Mouse (Mus musculus) myocyte (in vitro differentiated cells): ENCODE results near the gene Gm3854. TPM values are rescaled to one million over a fixed set of nuclear protein-coding genes. Genes with fewer than 3 reads are reported as not detected.
"Not testable (repeated sequence)": the region's sequence is repeated elsewhere in the genome, so short reads cannot be mapped to it uniquely, and the experiment has no call there.

ENCODE experiments used
- H3K27me3 ChIP-seq: one replicate; pipeline ENCODE4 v1.6.1; 2011; ENCODE audit not compliant: control insufficient read depth, insufficient read depth, insufficient read length
- H3K36me3 ChIP-seq: one replicate; pipeline ENCODE4 v1.6.1; 2011; ENCODE audit not compliant: control insufficient read depth, insufficient read depth
- H3K4me2 ChIP-seq: one replicate; pipeline ENCODE4 v1.6.1; 2011; ENCODE audit warnings: low read depth, control low read depth
- H3K4me3 ChIP-seq: one replicate; pipeline ENCODE4 v1.5.1; 2011; ENCODE audit warnings: mild to moderate bottlenecking, control low read depth, moderate library complexity
- H3K79me2 ChIP-seq: one replicate; pipeline ENCODE4 v1.6.1; 2011; ENCODE audit not compliant: control insufficient read depth, insufficient read depth
- H3ac ChIP-seq: one replicate; pipeline ENCODE4 v1.6.1; 2011; ENCODE audit not compliant: control insufficient read depth, insufficient read length
- CEBPB ChIP-seq: IDR thresholded peaks from 2 replicates; pipeline ENCODE4 v1.6.1; 2011; ENCODE audit warnings: mild to moderate bottlenecking, moderate library complexity; ENCODE audit not compliant: poor library complexity, insufficient read depth, severe bottlenecking
- E2F4 ChIP-seq: IDR thresholded peaks from one replicate; pipeline ENCODE4 v1.6.1; 2011; ENCODE audit warnings: mild to moderate bottlenecking, control low read depth, moderate library complexity; ENCODE audit not compliant: insufficient read depth
- MAX ChIP-seq: IDR thresholded peaks from one replicate; pipeline ENCODE4 v1.6.1; 2011; ENCODE audit warnings: low read depth, mild to moderate bottlenecking, control low read depth
- MYOD1 ChIP-seq, 3 experiments: IDR thresholded peaks; one replicate each; pipeline ENCODE4 v1.6.1; 2011; ENCODE audit warnings: control low read depth in 2 of 3, low read depth in 2 of 3, mild to moderate bottlenecking in 2 of 3, moderate library complexity in 1 of 3; ENCODE audit not compliant: insufficient read length in 2 of 3, control insufficient read depth in 1 of 3
- MYOG ChIP-seq, 3 experiments: IDR thresholded peaks; one replicate each; pipeline ENCODE4 v1.6.1; 2011; ENCODE audit warnings: control low read depth in 2 of 3, low read depth in 2 of 3, mild to moderate bottlenecking in 2 of 3; ENCODE audit not compliant: insufficient read length in 2 of 3, control insufficient read depth in 1 of 3, insufficient read depth in 1 of 3
- POLR2A ChIP-seq: IDR thresholded peaks from one replicate; pipeline ENCODE4 v1.6.1; 2011; ENCODE audit warnings: low read depth, mild to moderate bottlenecking, control low read depth, moderate library complexity; ENCODE audit not compliant: insufficient read length
- POLR2AphosphoS2 ChIP-seq: IDR thresholded peaks from one replicate; pipeline ENCODE4 v1.6.1; 2011; ENCODE audit warnings: low read depth, control low read depth; ENCODE audit not compliant: insufficient read length
- REST ChIP-seq: IDR thresholded peaks from one replicate; pipeline ENCODE4 v1.6.1; 2011; ENCODE audit warnings: mild to moderate bottlenecking, control low read depth, moderate library complexity; ENCODE audit not compliant: insufficient read depth, insufficient read length
- SRF ChIP-seq: IDR thresholded peaks from one replicate; pipeline ENCODE4 v1.6.1; 2011; ENCODE audit warnings: low read depth; ENCODE audit not compliant: control insufficient read depth, insufficient read length
- TCF12 ChIP-seq: IDR thresholded peaks from one replicate; pipeline ENCODE4 v1.6.1; 2011; ENCODE audit warnings: mild to moderate bottlenecking, control low read depth; ENCODE audit not compliant: poor library complexity, insufficient read depth, severe bottlenecking
- TCF3 ChIP-seq: IDR thresholded peaks from one replicate; pipeline ENCODE4 v1.6.1; 2011; ENCODE audit warnings: low read depth, control low read depth; ENCODE audit not compliant: insufficient read length
- USF1 ChIP-seq: IDR thresholded peaks from one replicate; pipeline ENCODE4 v1.6.1; 2011; ENCODE audit warnings: low read depth, mild to moderate bottlenecking, control low read depth, moderate library complexity
- polyA plus RNA-seq: library from polyadenylated mRNA; unstranded; fragments of >200 nt; fragmentation: generic; extraction: Trizol; gene quantifications from one replicate; pipeline ENCODE4 v1.2.1, GENCODE M21; 2012; ENCODE audit warnings: missing spikeins

The Gm3854 gene
- polyA plus RNA-seq, result 0.11 TPM

DNA sequence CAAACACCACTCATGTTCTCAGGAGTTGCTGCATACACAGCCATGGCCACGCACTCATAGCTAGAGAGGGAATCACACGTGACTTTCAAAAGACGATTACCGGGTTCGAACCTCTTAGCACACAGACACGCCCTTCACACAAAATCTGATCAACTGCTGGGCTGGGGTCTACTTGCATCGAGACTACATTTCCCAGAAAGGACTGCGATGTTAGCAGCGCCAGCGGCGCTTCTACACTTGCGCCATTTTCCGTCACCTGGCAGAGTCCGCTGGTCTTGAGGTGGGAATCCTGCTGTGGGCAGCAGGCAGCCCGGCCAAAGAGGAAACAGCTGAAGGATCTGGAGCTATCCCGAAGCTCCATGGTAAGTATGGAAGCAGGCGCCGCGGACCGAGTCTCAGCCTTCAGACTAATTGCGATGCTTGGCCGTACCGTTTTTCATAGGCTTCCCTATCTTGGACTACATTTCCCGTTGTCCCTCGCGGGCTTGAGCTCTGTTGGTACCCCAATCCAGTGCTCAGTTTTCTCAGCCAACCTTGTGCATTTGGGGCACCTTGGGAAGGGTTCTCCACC, at the start of gene Gm3854:
TSS of gene Gm3854 (plus strand) at position 259 of the 571 bp plus-strand sequence.
- TF ChIP-seq MYOD1 (IDR thresholded peaks at IDR 0.05; ENCODE audit: control insufficient read depth in 1 of 3, insufficient read length in 2 of 3, low read depth in 2 of 3) (no peak), REST (no peak), MAX (no peak), POLR2A (no peak), CEBPB (no peak), MYOG (IDR thresholded peaks at IDR 0.05; ENCODE audit: control insufficient read depth in 1 of 3, insufficient read depth in 1 of 3, insufficient read length in 2 of 3, low read depth in 2 of 3) (no peak), USF1 (no peak), TCF12 (no peak), POLR2AphosphoS2 (no peak), SRF (no peak), TCF3 (no peak), E2F4 (no peak)
- no peak within 1 kb of the TSS for H3K4me3 ChIP-seq

DNA sequence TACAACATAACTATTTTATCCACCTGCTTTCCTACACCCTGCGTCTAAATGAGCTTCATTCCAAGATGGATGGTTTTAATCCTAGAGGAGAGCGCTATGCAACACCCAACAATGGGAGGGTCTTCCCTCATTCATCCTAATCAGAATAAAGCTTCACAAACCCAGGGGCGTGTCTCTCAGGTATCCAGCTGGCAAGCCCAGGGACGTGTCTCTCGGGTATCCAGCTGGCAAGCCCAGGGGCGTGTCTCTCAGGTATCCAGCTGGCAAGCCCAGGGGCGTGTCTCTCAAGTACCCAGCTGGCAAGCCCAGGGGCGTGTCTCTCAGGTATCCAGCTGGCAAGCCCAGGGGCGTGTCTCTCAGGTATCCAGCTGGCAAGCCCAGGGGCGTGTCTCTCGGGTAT, 42.8 kb upstream of the Gm3854 start:
- peaks cover 12% of the 10 kb centered on the region for H3K36me3 ChIP-seq
- not testable (repeated sequence) for H3K79me2 ChIP-seq, H3K27me3 ChIP-seq, H3ac ChIP-seq, H3K4me2 ChIP-seq, H3K4me3 ChIP-seq

More for the DNA sequence above, at the start of gene Gm3854:
- H3ac ChIP-seq, result no peak within 1 kb of the TSS
- no peaks in the 10 kb centered on the region for H3K27me3 ChIP-seq
- no peaks in the 10 kb centered on the region for H3K36me3 ChIP-seq
- no peaks in the 10 kb centered on the region for H3K79me2 ChIP-seq
- no peak within 1 kb of the TSS for H3K4me2 ChIP-seq

DNA sequence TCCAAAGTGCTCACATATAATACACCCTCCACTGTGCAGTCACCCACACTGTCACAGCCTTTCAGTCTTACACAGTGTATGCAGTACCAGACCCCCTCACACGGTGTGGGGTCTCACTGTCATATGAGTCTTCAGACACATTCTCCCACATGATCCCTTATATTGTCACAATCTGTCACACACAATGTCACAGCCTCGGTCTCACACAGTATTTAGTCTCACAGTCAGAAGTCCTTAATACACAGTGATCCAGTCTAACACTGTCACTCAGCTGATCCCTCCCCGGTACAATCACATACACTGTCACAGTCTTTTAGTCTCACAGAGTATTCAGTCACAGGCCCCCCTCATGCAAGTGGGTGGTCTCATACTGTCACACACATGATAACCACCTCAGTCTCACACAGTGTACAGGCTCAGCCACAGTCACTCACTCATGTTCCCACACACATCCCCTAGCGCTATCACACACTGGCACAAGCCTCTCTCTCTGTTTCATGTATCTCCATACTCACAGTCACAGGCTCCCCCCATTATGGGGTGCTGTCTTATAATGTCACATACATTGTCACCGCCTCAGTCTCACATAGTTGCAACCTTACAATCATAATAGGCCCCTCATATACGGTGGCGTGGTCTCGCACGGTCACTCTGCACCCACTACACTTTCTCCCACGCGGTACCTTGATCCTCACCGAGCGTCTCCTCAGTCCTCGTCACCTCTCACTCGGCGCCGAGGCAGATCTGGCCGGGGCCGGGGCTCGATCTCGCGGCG, 12.9 kb upstream of the Gm3854 start:
- Histone ChIP-seq H3K4me3 (peak overlapping the region; percentile 24), H3K27me3 (no peaks in the 10 kb centered on the region), H3K36me3 (no peaks in the 10 kb centered on the region), H3K79me2 (no peaks in the 10 kb centered on the region), H3K4me2 (peak overlapping the region; percentile 18), H3ac (no peak overlapping the region)
- no peak for TF ChIP-seq MYOG (IDR thresholded peaks at IDR 0.05; ENCODE audit: control insufficient read depth in 1 of 3, insufficient read depth in 1 of 3, insufficient read length in 2 of 3, low read depth in 2 of 3)
- no peak for TF ChIP-seq MYOD1 (IDR thresholded peaks at IDR 0.05; ENCODE audit: control insufficient read depth in 1 of 3, insufficient read length in 2 of 3, low read depth in 2 of 3)
- TF ChIP-seq CEBPB, result no peak
- no peak for TF ChIP-seq TCF12
- TF ChIP-seq MAX, result no peak
- no peak for TF ChIP-seq SRF
- TF ChIP-seq USF1, result no peak
- TF ChIP-seq TCF3, result no peak
- TF ChIP-seq REST, result no peak
- TF ChIP-seq E2F4, result no peak
- TF ChIP-seq POLR2A, result no peak
- TF ChIP-seq POLR2AphosphoS2, result no peak

DNA sequence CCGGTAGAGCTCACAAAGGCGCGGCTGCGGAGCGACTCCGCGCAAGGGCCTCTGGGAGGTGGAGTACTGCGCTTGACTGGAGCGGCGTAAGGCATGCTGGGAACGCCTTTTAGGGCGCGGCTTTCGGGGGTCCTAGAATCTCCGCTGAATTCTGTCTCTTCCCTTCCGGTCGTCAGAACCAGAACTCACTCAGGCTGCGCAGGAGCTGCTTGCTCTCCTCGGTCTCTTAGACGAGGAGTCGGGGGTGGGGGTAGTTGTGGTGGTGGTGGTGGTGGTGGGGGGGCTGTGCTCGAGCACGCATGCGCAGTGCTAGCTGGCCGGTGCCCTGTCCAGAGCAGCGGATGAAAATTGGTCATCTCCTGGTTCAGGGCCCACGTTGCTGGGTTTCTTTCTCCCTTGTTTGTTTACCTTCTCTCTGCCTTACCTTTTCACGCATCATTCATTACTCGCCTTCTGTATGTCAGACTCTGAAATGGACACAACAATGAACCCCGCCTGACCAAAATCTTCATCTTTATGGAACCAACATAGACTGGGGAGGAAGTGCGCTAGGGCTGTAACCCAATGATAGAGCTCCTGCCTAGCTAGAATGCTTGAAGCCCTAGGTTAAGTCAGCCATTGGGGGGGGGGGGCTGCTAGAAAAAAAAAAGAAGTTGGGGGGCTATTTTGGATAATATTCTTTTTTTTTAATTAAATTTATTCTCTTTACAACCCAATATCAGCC, 12.2 kb upstream of the Gm3854 start, which contains the start of gene Zfp583:
TSS of gene Zfp583 (minus strand) at position 53 of the 724 bp plus-strand sequence.
- peak within 1 kb of the TSS; percentile 24 for H3K4me3 ChIP-seq

More for the DNA sequence above, 12.2 kb upstream of the Gm3854 start, which contains the start of gene Zfp583:
- Histone ChIP-seq H3K36me3 (no peaks in the 10 kb centered on the region), H3K27me3 (no peaks in the 10 kb centered on the region), H3ac (no peak within 1 kb of the TSS), H3K4me2 (peak within 1 kb of the TSS; percentile 18), H3K79me2 (no peaks in the 10 kb centered on the region)
- TF ChIP-seq USF1 (no peak), TCF12 (no peak), SRF (no peak), POLR2A (no peak), REST (no peak), E2F4 (no peak), MYOD1 (IDR thresholded peaks at IDR 0.05; ENCODE audit: control insufficient read depth in 1 of 3, insufficient read length in 2 of 3, low read depth in 2 of 3) (no peak), MYOG (IDR thresholded peaks at IDR 0.05; ENCODE audit: control insufficient read depth in 1 of 3, insufficient read depth in 1 of 3, insufficient read length in 2 of 3, low read depth in 2 of 3) (no peak), CEBPB (no peak), POLR2AphosphoS2 (no peak), TCF3 (no peak), MAX (no peak)
